Mouse (Mus musculus) hindbrain, embryonic 13.5 days (tissue): ENCODE data around the gene Tox3. TPM values are rescaled to one million over a fixed set of nuclear protein-coding genes. Genes with fewer than 3 reads are reported as not detected.

ENCODE experiments used
- ATAC-seq: fragments of 200-750 bp; cut with Nextera tagmentation; 2 replicates; pipeline ENCODE4 v1.8.0; 2017; ENCODE audit warnings: moderate TSS enrichment; ENCODE audit not compliant: low FRiP score
- H3K27ac ChIP-seq: fragments of 300-500 bp; sonication (generic); 2 replicates; pipeline ENCODE4 v1.5.1; 2015; ENCODE audit warnings: inconsistent platforms, mild to moderate bottlenecking, moderate library complexity
- H3K27me3 ChIP-seq: fragments of 300-500 bp; sonication (generic); 2 replicates; pipeline ENCODE4 v1.6.1; 2015; ENCODE audit warnings: mild to moderate bottlenecking, inconsistent platforms
- H3K36me3 ChIP-seq: fragments of 300-500 bp; sonication (generic); 2 replicates; pipeline ENCODE4 v1.6.1; 2015; ENCODE audit warnings: mild to moderate bottlenecking, inconsistent platforms
- H3K4me1 ChIP-seq: fragments of 300-500 bp; sonication (generic); replicated peaks from 2 replicates; pipeline ENCODE4 v1.6.1; 2015; ENCODE audit warnings: inconsistent platforms
- H3K4me2 ChIP-seq: fragments of 300-500 bp; sonication (generic); 2 replicates; pipeline ENCODE4 v1.6.1; 2015; ENCODE audit warnings: inconsistent platforms, mild to moderate bottlenecking, moderate library complexity
- H3K4me3 ChIP-seq: fragments of 300-500 bp; sonication (generic); 2 replicates; pipeline ENCODE4 v1.5.1; 2015; ENCODE audit warnings: mild to moderate bottlenecking, inconsistent platforms
- H3K9ac ChIP-seq: fragments of 300-500 bp; sonication (generic); 2 replicates; pipeline ENCODE4 v1.6.1; 2015; ENCODE audit warnings: mild to moderate bottlenecking, inconsistent platforms
- H3K9me3 ChIP-seq: fragments of 300-500 bp; sonication (generic); 2 replicates; pipeline ENCODE4 v1.6.1; 2016; ENCODE audit warnings: inconsistent platforms
- WGBS: fragments of 180-500 bp; shearing (Covaris S2); methylation state at CpG from one replicate; pipeline ENCODE4 v1.1.7; 2015; 5-methylcytosine and 5-hydroxymethylcytosine counted together
- polyA plus RNA-seq: library from polyadenylated mRNA; unstranded; fragments of >200 nt; fragmentation: Nextera tagmentation; extraction: Ambion mirVana; gene quantifications from 2 replicates; pipeline ENCODE4 v1.2.1, GENCODE M21; 2015

Gene Tox3
- polyA plus RNA-seq, 1 experiment from 2014 or later: 23.6 TPM

GRCm38 (mm10) chr8:90314312-90314711 is 33.8 kb downstream of the Tox3 start:
- Histone ChIP-seq H3K27me3 (no peaks in the 10 kb centered on the region), H3K4me3 (no peak overlapping the region), H3K4me1 (peaks cover 28% of the 10 kb centered on the region), H3K4me2 (no peak overlapping the region), H3K9me3 (no peaks in the 10 kb centered on the region), H3K9ac (no peak overlapping the region), H3K27ac (no peak overlapping the region), H3K36me3 (peaks cover 9% of the 10 kb centered on the region)
- no peak for ATAC-seq
- WGBS: 77% methylated on average over 7 of the region's 7 CpGs

GRCm38 (mm10) chr8:90302951-90303350 is 45.2 kb downstream of the Tox3 start:
- H3K36me3 ChIP-seq: peaks cover 8% of the 10 kb centered on the region; the same call in 1 of the 2 replicates
- peak overlapping the region; percentile 33 for H3K4me2 ChIP-seq
- H3K27me3 ChIP-seq: no peaks in the 10 kb centered on the region
- peaks cover 57% of the 10 kb centered on the region for H3K4me1 ChIP-seq
- WGBS: 32% methylated on average over 12 of the region's 12 CpGs
- peak overlapping the region; percentile 81 for H3K27ac ChIP-seq
- no peak overlapping the region for H3K4me3 ChIP-seq
- 0 out of 2 replicates have a peak, but pooled peaks have one; percentile 36 for ATAC-seq
- H3K9me3 ChIP-seq: no peaks in the 10 kb centered on the region
- H3K9ac ChIP-seq: no peak overlapping the region

GRCm38 (mm10) chr8:90302252-90302651 is 45.9 kb downstream of the Tox3 start:
- Histone ChIP-seq H3K4me3 (no peak overlapping the region), H3K27ac (peak overlapping the region; percentile 81), H3K9me3 (no peaks in the 10 kb centered on the region), H3K36me3 (peaks cover 8% of the 10 kb centered on the region; the same call in 1 of the 2 replicates), H3K4me2 (peak overlapping the region; percentile 33; the same call in 1 of the 2 replicates), H3K4me1 (peaks cover 56% of the 10 kb centered on the region), H3K27me3 (no peaks in the 10 kb centered on the region), H3K9ac (no peak overlapping the region)
- 33% methylated on average over 5 of the region's 5 CpGs for WGBS
- peak; percentile 83 for ATAC-seq

- Histone ChIP-seq H3K27me3 (no peaks in the 10 kb centered on the region), H3K27ac (peak overlapping the region; percentile 81), H3K9ac (no peak overlapping the region), H3K4me1 (peaks cover 60% of the 10 kb centered on the region), H3K36me3 (peaks cover 4% of the 10 kb centered on the region; the same call in 1 of the 2 replicates), H3K4me2 (no peak overlapping the region), H3K9me3 (no peaks in the 10 kb centered on the region), H3K4me3 (no peak overlapping the region)
- ATAC-seq: no peak
- 21% methylated on average over 5 of the region's 5 CpGs for WGBS
These were observed 46.6 kb downstream of the Tox3 start for GRCm38 (mm10) chr8:90301543-90301942.

DNA sequence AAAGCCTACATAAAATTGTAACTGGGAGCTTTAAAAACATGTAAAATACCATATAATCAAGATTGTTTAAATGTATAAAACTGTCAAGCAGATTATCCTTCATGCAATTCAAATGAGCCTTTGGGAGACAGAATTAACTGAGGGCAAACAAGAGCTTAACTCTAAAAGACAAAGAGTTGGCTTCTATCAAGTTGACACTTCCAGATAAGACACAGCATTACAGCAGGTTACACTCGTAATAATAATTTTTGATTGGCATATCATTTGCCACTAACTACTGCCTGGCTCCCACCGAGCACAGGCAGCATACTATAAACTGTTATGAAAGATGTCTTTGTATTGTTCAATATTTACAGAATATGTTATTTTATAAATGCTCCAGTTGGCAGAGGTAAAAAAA is 47.2 kb downstream of the Tox3 start:
- 24% methylated on average over 2 of the region's 2 CpGs for WGBS
- H3K27ac ChIP-seq: peak overlapping the region; percentile 50; the same call in 1 of the 2 replicates
- no peak overlapping the region for H3K9ac ChIP-seq
- no peak overlapping the region for H3K4me2 ChIP-seq
- H3K27me3 ChIP-seq: no peaks in the 10 kb centered on the region
- H3K4me1 ChIP-seq: peaks cover 60% of the 10 kb centered on the region
- ATAC-seq: no peak
- H3K4me3 ChIP-seq: no peak overlapping the region
- H3K36me3 ChIP-seq: no peaks in the 10 kb centered on the region; the same call in 1 of the 2 replicates
- H3K9me3 ChIP-seq: no peaks in the 10 kb centered on the region

- Histone ChIP-seq H3K27me3 (no peaks in the 10 kb centered on the region), H3K4me3 (no peak overlapping the region), H3K4me2 (no peak overlapping the region), H3K9ac (no peak overlapping the region), H3K4me1 (peaks cover 9% of the 10 kb centered on the region), H3K27ac (no peak overlapping the region), H3K36me3 (no peaks in the 10 kb centered on the region; the same call in 1 of the 2 replicates), H3K9me3 (no peaks in the 10 kb centered on the region)
- 86% methylated on average over 3 of the region's 3 CpGs for WGBS
- ATAC-seq: no peak
These were observed 54.1 kb downstream of the Tox3 start for GRCm38 (mm10) chr8:90294061-90294460.

DNA sequence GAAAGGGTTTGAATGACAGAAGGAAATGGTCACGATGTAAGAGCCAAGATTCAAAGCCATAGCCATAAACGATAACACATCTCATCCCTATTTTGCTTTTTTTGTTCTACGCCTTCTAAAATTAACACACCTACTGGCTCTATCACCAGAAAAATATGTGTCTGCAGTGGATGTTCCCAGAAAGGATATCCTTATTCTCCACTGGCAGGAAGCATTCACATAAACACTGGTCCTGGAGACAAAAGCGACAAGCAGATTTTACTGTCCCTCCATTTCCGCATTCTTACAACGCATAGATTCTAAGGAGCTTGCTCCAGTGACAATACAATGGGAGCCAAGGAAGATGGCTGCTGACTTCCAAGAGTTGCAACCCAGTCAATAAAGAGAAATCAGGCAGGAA is 57.3 kb downstream of the Tox3 start:
- no peak overlapping the region for H3K4me3 ChIP-seq
- 0 out of 2 replicates have a peak overlapping the region, but pooled peaks have one; percentile 19 for H3K27ac ChIP-seq
- no peaks in the 10 kb centered on the region for H3K9me3 ChIP-seq
- no peak overlapping the region for H3K4me2 ChIP-seq
- ATAC-seq: no peak
- no peaks in the 10 kb centered on the region for H3K27me3 ChIP-seq
- H3K9ac ChIP-seq: no peak overlapping the region
- H3K4me1 ChIP-seq: peaks cover 5% of the 10 kb centered on the region
- no peaks in the 10 kb centered on the region for H3K36me3 ChIP-seq
- 87% methylated on average over 6 of the region's 6 CpGs for WGBS

- Histone ChIP-seq H3K9ac (no peak overlapping the region), H3K36me3 (no peaks in the 10 kb centered on the region), H3K27me3 (no peaks in the 10 kb centered on the region), H3K4me3 (no peak overlapping the region), H3K9me3 (no peaks in the 10 kb centered on the region), H3K27ac (peak overlapping the region; percentile 61), H3K4me1 (peaks cover 64% of the 10 kb centered on the region), H3K4me2 (no peak overlapping the region)
- 40% methylated on average over 9 of the region's 9 CpGs for WGBS
- ATAC-seq: peak; percentile 61; the same call in 1 of the 2 replicates
These were observed 71.4 kb downstream of the Tox3 start for GRCm38 (mm10) chr8:90276722-90277121.

DNA sequence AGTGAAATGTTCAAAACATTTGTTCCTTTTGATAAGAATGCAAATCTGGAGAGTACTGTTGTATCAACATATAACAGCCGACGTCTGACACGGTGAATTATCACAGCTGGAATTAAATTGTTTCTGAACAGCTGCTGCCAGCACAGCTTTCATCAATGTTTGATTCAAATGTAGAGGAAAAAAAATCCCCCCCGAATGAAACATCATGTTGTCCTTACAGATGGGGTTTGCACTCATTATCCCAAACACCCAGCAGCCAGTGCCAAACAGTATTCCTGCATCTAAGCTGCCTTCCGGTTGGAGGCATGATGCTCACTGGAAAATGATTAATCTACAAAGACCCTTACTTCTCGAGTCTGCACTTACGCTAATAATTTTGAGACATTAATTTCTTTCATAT is 75.0 kb downstream of the Tox3 start:
- no peak overlapping the region for H3K4me2 ChIP-seq
- H3K27me3 ChIP-seq: no peaks in the 10 kb centered on the region
- H3K9ac ChIP-seq: no peak overlapping the region
- H3K36me3 ChIP-seq: peaks cover 6% of the 10 kb centered on the region
- no peaks in the 10 kb centered on the region for H3K9me3 ChIP-seq
- ATAC-seq: no peak
- H3K4me3 ChIP-seq: no peak overlapping the region
- H3K27ac ChIP-seq: peak overlapping the region; percentile 25
- WGBS: 28% methylated on average over 7 of the region's 7 CpGs
- H3K4me1 ChIP-seq: peaks cover 77% of the 10 kb centered on the region

DNA sequence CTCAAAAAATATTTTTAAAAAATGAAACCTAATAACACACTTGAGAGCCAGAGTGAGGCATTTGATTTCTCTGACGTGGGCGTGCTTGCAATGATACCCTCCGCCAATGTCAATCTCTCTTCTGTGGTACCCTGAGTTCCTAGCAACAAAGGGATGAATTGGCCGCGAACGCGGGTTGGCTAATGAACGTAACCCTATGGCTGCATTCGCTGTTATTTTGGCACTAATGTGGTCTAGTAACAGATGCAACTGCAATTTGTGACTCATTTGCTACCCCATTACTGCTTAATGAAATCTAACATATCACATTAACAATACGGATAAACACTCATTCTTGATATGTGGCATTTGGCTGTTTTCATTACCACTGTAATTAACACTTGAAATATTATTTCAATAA is 76.2 kb downstream of the Tox3 start:
- Histone ChIP-seq H3K4me2 (no peak overlapping the region), H3K9ac (no peak overlapping the region), H3K4me3 (no peak overlapping the region), H3K27ac (peak overlapping the region; percentile 72), H3K27me3 (no peaks in the 10 kb centered on the region), H3K4me1 (peaks cover 78% of the 10 kb centered on the region), H3K36me3 (peaks cover 6% of the 10 kb centered on the region), H3K9me3 (no peaks in the 10 kb centered on the region)
- no peak for ATAC-seq
- WGBS: 51% methylated on average over 10 of the region's 10 CpGs

- H3K27me3 ChIP-seq: no peaks in the 10 kb centered on the region
- no peak overlapping the region for H3K4me3 ChIP-seq
- H3K36me3 ChIP-seq: peaks cover 6% of the 10 kb centered on the region
- ATAC-seq: no peak
- peak overlapping the region; percentile 29; the same call in 1 of the 2 replicates for H3K9ac ChIP-seq
- peak overlapping the region; percentile 84 for H3K27ac ChIP-seq
- no peaks in the 10 kb centered on the region for H3K9me3 ChIP-seq
- peak overlapping the region; percentile 10; the same call in 1 of the 2 replicates for H3K4me2 ChIP-seq
- H3K4me1 ChIP-seq: peaks cover 53% of the 10 kb centered on the region
- 31% methylated on average over 12 of the region's 12 CpGs for WGBS
These were observed 80.4 kb downstream of the Tox3 start for GRCm38 (mm10) chr8:90267698-90268256.

DNA sequence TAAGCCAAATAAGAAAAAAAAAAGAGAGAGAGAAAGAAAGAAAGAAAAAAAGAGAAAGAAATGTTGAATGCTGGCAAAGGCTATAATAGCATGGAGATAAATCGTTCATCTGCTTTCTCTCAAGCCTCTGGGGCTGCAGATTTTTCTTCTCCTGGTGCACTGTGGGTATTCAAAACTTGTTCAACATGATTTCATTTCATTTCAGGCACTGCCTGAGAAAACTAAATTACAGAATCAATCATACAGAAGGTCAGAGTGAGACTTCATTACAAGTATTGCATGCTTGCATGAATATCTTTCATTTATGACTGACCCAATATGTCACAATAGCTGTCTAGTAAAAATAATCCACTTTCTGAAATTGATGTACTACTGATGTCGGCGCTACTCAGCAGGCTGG is 81.2 kb downstream of the Tox3 start:
- Histone ChIP-seq H3K9me3 (no peaks in the 10 kb centered on the region), H3K4me1 (peaks cover 52% of the 10 kb centered on the region), H3K27me3 (no peaks in the 10 kb centered on the region), H3K4me2 (no peak overlapping the region), H3K27ac (peak overlapping the region; percentile 84), H3K36me3 (peaks cover 6% of the 10 kb centered on the region), H3K4me3 (no peak overlapping the region), H3K9ac (no peak overlapping the region)
- no peak for ATAC-seq
- WGBS: 50% methylated on average over 3 of the region's 3 CpGs

DNA sequence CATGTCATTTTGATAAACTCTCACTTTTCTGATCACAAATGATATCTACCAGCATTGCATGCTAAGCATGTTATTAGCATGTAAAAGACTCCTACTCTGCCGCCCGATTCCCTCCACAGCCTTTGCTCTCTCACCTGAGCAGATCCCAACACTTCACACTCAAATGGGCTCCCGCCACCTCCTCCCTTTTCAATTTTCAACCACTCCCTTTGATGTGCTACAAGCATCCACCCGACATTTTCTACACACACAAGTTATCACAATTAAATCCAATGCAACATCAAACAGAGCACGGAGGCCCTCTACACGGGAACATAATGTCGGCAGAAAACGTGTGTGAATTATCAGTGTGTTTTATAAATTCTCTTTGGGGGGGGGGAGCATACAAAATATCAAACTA is 81.9 kb downstream of the Tox3 start:
- whole genome bisulfite sequencing: 51% methylated on average over 8 of the region's 8 CpGs
- H3K9me3 ChIP-seq: no peaks in the 10 kb centered on the region
- H3K36me3 ChIP-seq: peaks cover 6% of the 10 kb centered on the region
- no peak for ATAC-seq
- H3K27ac ChIP-seq: peak overlapping the region; percentile 84
- no peak overlapping the region for H3K4me3 ChIP-seq
- no peaks in the 10 kb centered on the region for H3K27me3 ChIP-seq
- H3K4me2 ChIP-seq: no peak overlapping the region
- peaks cover 47% of the 10 kb centered on the region for H3K4me1 ChIP-seq
- no peak overlapping the region for H3K9ac ChIP-seq
